Mouse (Mus musculus) adrenal gland, adult 2 months (tissue): ENCODE measurements around the gene Tent5b. TPM values are rescaled to one million over a fixed set of nuclear protein-coding genes. Genes with fewer than 3 reads are reported as not detected.
"Not testable (repeated sequence)": the region's sequence is repeated elsewhere in the genome, so short reads cannot be mapped to it uniquely, and the experiment has no call there.

Experiments used
- DNase-seq: peaks from one replicate; pipeline ENCODE4 v3.0.0; 2021
- polyA plus RNA-seq: library from polyadenylated mRNA; depleted of rRNA; stranded (reverse); fragments of >200 nt; gene quantifications from 2 replicates; pipeline ENCODE4 v1.2.3, GENCODE M21; 2012; rRNA removed
- total RNA-seq, 2 experiments: library from RNA; stranded (reverse); gene quantifications; 2 replicates each; pipeline ENCODE4 v1.2.3; 2021

Tent5b gene
- total and polyA plus RNA-seq, 3 experiments, result 1.7 to 14.7 (median 3.0) TPM

GRCm38 (mm10) chr4:133498160-133498724 lies 18.3 kb downstream of the Tent5b start, which contains the start of gene Trnp1:
Trnp1 (minus strand) TSS chr4:133498550.
- DNase-seq, result peak; percentile 73

- no peak for DNase-seq
These were observed 21.6 kb downstream of the Tent5b start for GRCm38 (mm10) chr4:133501514-133501913.

- DNase-seq, result no peak
These were observed 24.4 kb downstream of the Tent5b start for GRCm38 (mm10) chr4:133504300-133504699.

GRCm38 (mm10) chr4:133504755-133505485 lies 25.0 kb downstream of the Tent5b start:
- DNase-seq, result no peak

GRCm38 (mm10) chr4:133506573-133506972 lies 26.6 kb downstream of the Tent5b start:
- DNase-seq, result no peak

GRCm38 (mm10) chr4:133508990-133509389 lies 29.1 kb downstream of the Tent5b start:
- no peak for DNase-seq

GRCm38 (mm10) chr4:133511050-133511449 lies 31.1 kb downstream of the Tent5b start:
- DNase-seq, result no peak

- DNase-seq, result not testable (repeated sequence)
These were observed 32.6 kb downstream of the Tent5b start for GRCm38 (mm10) chr4:133512511-133512910.

- peak; percentile 84 for DNase-seq
These were observed 33.0 kb downstream of the Tent5b start for GRCm38 (mm10) chr4:133512972-133513371.

- DNase-seq, result no peak
These were observed 38.9 kb downstream of the Tent5b start, which contains the start of gene Kdf1 for GRCm38 (mm10) chr4:133518601-133519368. Kdf1 (plus strand) TSS chr4:133518963.

- DNase-seq, result peak; percentile 41
These were observed 39.4 kb downstream of the Tent5b start for GRCm38 (mm10) chr4:133519369-133519665.

GRCm38 (mm10) chr4:133521502-133521901 lies 41.6 kb downstream of the Tent5b start:
- no peak for DNase-seq

- DNase-seq, result no peak
These were observed 47.9 kb downstream of the Tent5b start for GRCm38 (mm10) chr4:133527788-133528187.

GRCm38 (mm10) chr4:133532777-133533176 lies 52.8 kb downstream of the Tent5b start:
- DNase-seq, result no peak

GRCm38 (mm10) chr4:133536081-133536480 lies 56.1 kb downstream of the Tent5b start:
- DNase-seq, result no peak

- peak; percentile 88 for DNase-seq
These were observed 56.7 kb downstream of the Tent5b start for GRCm38 (mm10) chr4:133536652-133537051.

Other genes starting within 250 kb of the Tent5b start
- gene Map3k6, start 239.3 kb upstream of the Tent5b start, total RNA-seq, result 10 to 100 TPM; 22.4 to 22.9 TPM
- 17.5 and 17.6 TPM in 2 replicates for gene Map3k6, start 239.3 kb upstream of the Tent5b start, polyA plus RNA-seq
- 1 to 10 TPM; 1.4 to 1.9 TPM for gene Sytl1, start 217.0 kb upstream of the Tent5b start, total RNA-seq
- gene Sytl1, start 217.0 kb upstream of the Tent5b start, polyA plus RNA-seq, result 2.2 and 2.8 TPM in 2 replicates
- gene Tmem222, start 202.3 kb upstream of the Tent5b start, total RNA-seq, result 10 to 100 TPM; 59.7 to 78.2 TPM
- gene Tmem222, start 202.3 kb upstream of the Tent5b start, polyA plus RNA-seq, result 123 and 125 TPM in 2 replicates
- 10 to 100 TPM; 56.3 to 56.9 TPM for gene Wdtc1, start 126.7 kb upstream of the Tent5b start, total RNA-seq
- gene Wdtc1, start 126.7 kb upstream of the Tent5b start, polyA plus RNA-seq, result 75.2 and 83.0 TPM in 2 replicates
- 10 to 100 TPM; 57.8 to 69.0 TPM for gene Slc9a1, start 110.4 kb upstream of the Tent5b start, total RNA-seq
- 104 and 127 TPM in 2 replicates for gene Slc9a1, start 110.4 kb upstream of the Tent5b start, polyA plus RNA-seq
- gene Trnp1, start 18.4 kb downstream of the Tent5b start, total RNA-seq, result 1 to 10 TPM; 4.4 to 7.5 TPM
- 7.4 and 11.4 TPM in 2 replicates for gene Trnp1, start 18.4 kb downstream of the Tent5b start, polyA plus RNA-seq
- gene Kdf1, start 38.8 kb downstream of the Tent5b start, total RNA-seq, result 1 to 10 TPM; 1.8 to 2.1 TPM
- 4.4 and 5.3 TPM in 2 replicates for gene Kdf1, start 38.8 kb downstream of the Tent5b start, polyA plus RNA-seq
- 100 to 1,000 TPM; 157 to 176 TPM for gene Nudc, start 65.9 kb downstream of the Tent5b start, total RNA-seq
- 49.9 and 57.3 TPM in 2 replicates for gene Nudc, start 65.9 kb downstream of the Tent5b start, polyA plus RNA-seq
- gene Nr0b2, start 73.2 kb downstream of the Tent5b start, total RNA-seq, result 10 to 100 TPM; 39.9 to 65.5 TPM
- 251 and 295 TPM in 2 replicates for gene Nr0b2, start 73.2 kb downstream of the Tent5b start, polyA plus RNA-seq
- 1 to 10 TPM; 6.0 to 7.5 TPM for gene Gpatch3, start 94.6 kb downstream of the Tent5b start, total RNA-seq
- gene Gpatch3, start 94.6 kb downstream of the Tent5b start, polyA plus RNA-seq, result 8.5 and 13.1 TPM in 2 replicates
- 10 to 100 TPM; 16.5 to 18.5 TPM for gene Gpn2, start 104.2 kb downstream of the Tent5b start, total RNA-seq
- 63.3 and 82.5 TPM in 2 replicates for gene Gpn2, start 104.2 kb downstream of the Tent5b start, polyA plus RNA-seq
- 1 to 10 TPM; 1.4 to 1.8 TPM for gene Sfn, start 122.0 kb downstream of the Tent5b start, total RNA-seq
- 2.1 and 3.0 TPM in 2 replicates for gene Sfn, start 122.0 kb downstream of the Tent5b start, polyA plus RNA-seq
- gene Zdhhc18, start 170.0 kb downstream of the Tent5b start, total RNA-seq, result 10 to 100 TPM; 18.4 to 24.8 TPM
- 31.0 and 32.9 TPM in 2 replicates for gene Zdhhc18, start 170.0 kb downstream of the Tent5b start, polyA plus RNA-seq
- gene Pigv, start 192.5 kb downstream of the Tent5b start, total RNA-seq, result 10 to 100 TPM; 13.0 to 19.7 TPM
- 13.4 and 14.0 TPM in 2 replicates for gene Pigv, start 192.5 kb downstream of the Tent5b start, polyA plus RNA-seq